Mouse (Mus musculus) stomach, embryonic 14.5 days (tissue): Measurements from ENCODE around the gene Nckap1. TPM values are rescaled to one million over a fixed set of nuclear protein-coding genes. Genes with fewer than 3 reads are reported as not detected.
A peak's percentile ranks its signal among the peaks of the same experiment; 100 is the strongest.

Experiments
- ATAC-seq: fragments of 200-750 bp; cut with Nextera tagmentation; 2 replicates; pipeline ENCODE4 v1.8.0; 2017; ENCODE audit warnings: low read depth, moderate TSS enrichment; ENCODE audit not compliant: insufficient number of reproducible peaks, insufficient read depth, low FRiP score
- H3K27ac ChIP-seq: fragments of 300-500 bp; sonication (generic); 2 replicates; pipeline ENCODE4 v1.5.1; 2014; ENCODE audit warnings: mild to moderate bottlenecking, low read length, moderate library complexity, mixed read lengths
- H3K27me3 ChIP-seq: fragments of 300-500 bp; sonication (generic); 2 replicates; pipeline ENCODE4 v1.6.1; 2014; ENCODE audit warnings: low read length, control low read depth, mixed read lengths; ENCODE audit not compliant: control insufficient read depth, insufficient read depth
- H3K36me3 ChIP-seq: fragments of 300-500 bp; sonication (generic); 2 replicates; pipeline ENCODE4 v1.6.1; 2014; ENCODE audit warnings: mild to moderate bottlenecking, control low read depth, low read length, moderate library complexity, mixed read lengths; ENCODE audit not compliant: control insufficient read depth, insufficient read depth
- H3K4me1 ChIP-seq: fragments of 300-500 bp; sonication (generic); 2 replicates; pipeline ENCODE4 v1.6.1; 2014; ENCODE audit warnings: low read length, control low read depth, mixed read lengths; ENCODE audit not compliant: control insufficient read depth, insufficient read depth
- H3K4me2 ChIP-seq: fragments of 300-500 bp; sonication (generic); replicated peaks from 2 replicates; pipeline ENCODE4 v1.6.1; 2014; ENCODE audit warnings: low read depth, low read length, control low read depth
- H3K4me3 ChIP-seq: fragments of 300-500 bp; sonication (generic); 2 replicates; pipeline ENCODE4 v1.5.1; 2014; ENCODE audit warnings: low read depth, low read length, control low read depth
- H3K9ac ChIP-seq: fragments of 300-500 bp; sonication (generic); replicated peaks from 2 replicates; pipeline ENCODE4 v1.6.1; 2014; ENCODE audit warnings: low read depth, mild to moderate bottlenecking, control low read depth, low read length, moderate library complexity, mixed read lengths
- H3K9me3 ChIP-seq: fragments of 300-500 bp; sonication (generic); 2 replicates; pipeline ENCODE4 v1.6.1; 2016; ENCODE audit warnings: low read depth, low read length, control low read depth; ENCODE audit not compliant: control insufficient read depth
- WGBS: fragments of 180-500 bp; shearing (Covaris S2); extraction: QIAGEN DNeasy Blood & Tissue Kit; methylation state at CpG from one replicate; pipeline ENCODE4 v1.1.7; 2014; 5-methylcytosine and 5-hydroxymethylcytosine counted together
- polyA plus RNA-seq: library from polyadenylated mRNA; unstranded; fragments of >200 nt; fragmentation: Nextera tagmentation; extraction: Ambion mirVana; gene quantifications from 2 replicates; pipeline ENCODE4 v1.2.1, GENCODE M21; 2014

Nckap1 gene
- polyA plus RNA-seq, 1 experiment from 2014 or later = 58.3 TPM

DNA sequence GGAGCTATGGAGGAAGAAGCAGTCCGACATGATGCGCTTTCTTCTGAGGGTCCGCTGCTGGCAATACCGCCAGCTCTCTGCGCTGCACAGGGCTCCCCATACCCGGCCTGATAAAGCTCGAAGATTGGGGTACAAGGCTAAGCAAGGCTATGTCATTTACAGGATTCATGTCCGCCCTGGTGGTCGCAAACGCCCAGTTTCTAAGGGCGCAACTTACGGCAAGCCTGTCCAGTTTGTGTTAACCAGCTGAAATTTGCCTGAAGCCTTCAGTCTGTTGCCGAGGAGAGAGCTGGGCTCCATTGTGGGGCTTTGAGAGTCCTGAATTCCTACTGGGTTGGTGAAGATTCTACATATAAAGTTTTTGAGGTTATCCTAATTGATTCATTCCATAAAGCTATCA lies 21.6 kb upstream of the Nckap1 start:
- ATAC-seq = no peak

DNA sequence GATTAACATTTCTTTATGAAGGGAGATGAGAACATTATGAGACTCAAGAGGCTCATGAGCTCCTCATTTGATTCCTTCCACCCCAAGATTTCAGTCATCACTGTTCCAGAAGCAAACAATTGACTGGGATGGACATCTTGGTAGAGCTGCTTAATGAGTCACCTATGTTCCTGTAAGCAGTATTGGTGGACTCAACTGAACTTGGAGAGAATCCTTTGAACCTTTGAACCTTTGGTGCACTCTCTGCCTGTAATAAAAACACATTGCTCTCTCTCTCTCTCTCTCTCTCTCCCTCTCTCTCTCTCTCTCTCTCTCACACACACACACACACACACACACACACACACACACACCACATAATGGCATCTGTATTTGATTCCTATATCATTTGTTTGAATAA lies 19.4 kb upstream of the Nckap1 start:
- no peaks in the 10 kb centered on the region for H3K36me3 ChIP-seq
- no peaks in the 10 kb centered on the region for H3K4me1 ChIP-seq
- H3K27ac ChIP-seq = no peak overlapping the region
- H3K9me3 ChIP-seq = no peaks in the 10 kb centered on the region
- no peak overlapping the region for H3K9ac ChIP-seq
- no peaks in the 10 kb centered on the region for H3K27me3 ChIP-seq
- H3K4me3 ChIP-seq = no peak overlapping the region
- no peak overlapping the region for H3K4me2 ChIP-seq
- no peak for ATAC-seq

More for the DNA sequence above, 21.6 kb upstream of the Nckap1 start:
- Histone ChIP-seq H3K4me3 (no peak overlapping the region), H3K9ac (no peak overlapping the region), H3K27ac (no peak overlapping the region), H3K36me3 (no peaks in the 10 kb centered on the region), H3K4me2 (no peak overlapping the region), H3K9me3 (no peaks in the 10 kb centered on the region), H3K27me3 (no peaks in the 10 kb centered on the region), H3K4me1 (no peaks in the 10 kb centered on the region)
- 92% methylated on average over 13 of the region's 13 CpGs for WGBS

DNA sequence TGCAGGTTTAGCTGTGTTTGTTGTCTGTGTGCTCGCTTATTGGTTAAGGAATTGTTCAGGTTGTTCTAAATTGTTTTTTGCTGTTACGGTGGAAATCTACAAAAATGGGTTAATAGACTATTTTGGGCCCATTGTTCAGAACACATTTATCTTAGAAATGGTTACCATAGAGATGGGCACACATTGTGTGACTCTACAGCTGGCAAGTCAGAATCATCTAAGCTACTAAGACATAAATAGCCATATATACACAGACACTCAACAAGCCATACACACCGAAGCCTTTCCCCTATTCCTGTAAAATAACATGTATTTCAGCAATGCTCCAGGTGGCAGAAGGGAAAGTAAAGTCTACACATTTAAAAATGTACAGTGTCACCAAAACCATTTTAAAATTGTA lies 18.7 kb upstream of the Nckap1 start:
- Histone ChIP-seq H3K4me2 (no peak overlapping the region), H3K27me3 (no peaks in the 10 kb centered on the region), H3K4me1 (no peaks in the 10 kb centered on the region), H3K4me3 (no peak overlapping the region), H3K9me3 (no peaks in the 10 kb centered on the region), H3K9ac (no peak overlapping the region), H3K27ac (no peak overlapping the region), H3K36me3 (no peaks in the 10 kb centered on the region)
- ATAC-seq = no peak
- 82% methylated on average over 3 of the region's 3 CpGs for whole genome bisulfite sequencing

DNA sequence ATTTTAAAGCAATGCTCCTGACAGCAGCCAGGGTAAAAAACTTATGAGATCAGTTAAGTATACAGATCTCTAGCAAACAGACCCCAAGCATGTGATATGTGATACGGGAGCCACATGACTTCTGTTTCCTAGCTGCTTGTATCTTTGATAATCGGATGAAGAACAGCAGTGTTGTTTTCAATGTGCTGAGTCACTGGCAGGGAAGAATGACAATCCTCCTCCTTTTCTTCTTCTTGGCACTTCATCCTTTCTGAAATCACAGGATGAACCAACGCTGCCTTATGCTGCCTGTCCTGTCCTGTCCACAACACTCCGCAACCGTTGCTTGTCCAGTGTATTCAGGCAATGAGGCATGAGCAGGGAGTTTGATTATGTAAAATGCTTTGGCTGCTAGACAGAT lies 15.8 kb upstream of the Nckap1 start:
- H3K9me3 ChIP-seq = no peaks in the 10 kb centered on the region
- no peak overlapping the region for H3K9ac ChIP-seq
- no peaks in the 10 kb centered on the region for H3K36me3 ChIP-seq
- H3K4me1 ChIP-seq = no peaks in the 10 kb centered on the region
- H3K27me3 ChIP-seq = no peaks in the 10 kb centered on the region
- no peak overlapping the region for H3K4me3 ChIP-seq
- H3K4me2 ChIP-seq = no peak overlapping the region
- WGBS = 71% methylated on average over 5 of the region's 5 CpGs
- no peak overlapping the region for H3K27ac ChIP-seq
- no peak for ATAC-seq

DNA sequence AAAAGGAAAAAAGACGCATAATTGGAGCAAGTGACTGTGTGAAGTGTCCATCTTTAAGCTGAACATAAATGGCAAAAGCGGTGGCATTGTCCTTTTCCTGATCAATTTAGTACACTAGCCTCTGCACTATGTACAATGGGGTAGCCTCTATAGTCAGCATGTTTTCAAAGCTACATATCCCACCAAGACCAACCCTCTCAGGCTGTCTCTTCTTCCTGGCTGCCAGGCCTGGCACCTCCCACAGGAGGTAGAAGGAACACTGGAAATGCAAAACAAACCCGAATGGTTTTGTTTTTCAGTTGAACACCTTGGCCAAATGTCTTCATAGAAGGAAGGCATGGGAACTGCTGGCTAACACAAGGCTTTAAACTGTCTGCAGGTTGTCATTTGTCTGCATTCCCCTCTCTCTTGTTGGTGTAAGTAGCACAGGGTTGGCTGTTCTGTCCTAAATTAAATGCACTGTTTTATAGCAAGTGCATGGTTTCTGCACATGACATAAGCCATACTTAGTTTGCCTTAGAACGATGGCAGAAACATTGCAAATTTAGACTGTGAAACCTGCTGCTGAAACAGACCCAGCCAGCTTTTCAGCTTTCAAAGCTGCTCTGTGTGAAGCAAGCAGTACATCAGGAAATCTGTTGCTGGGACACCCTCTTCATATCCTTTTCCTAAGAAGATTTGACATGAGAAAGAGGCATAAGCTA lies 13.2 kb upstream of the Nckap1 start:
- no peak for ATAC-seq
- 68% methylated on average over 4 of the region's 4 CpGs for WGBS

DNA sequence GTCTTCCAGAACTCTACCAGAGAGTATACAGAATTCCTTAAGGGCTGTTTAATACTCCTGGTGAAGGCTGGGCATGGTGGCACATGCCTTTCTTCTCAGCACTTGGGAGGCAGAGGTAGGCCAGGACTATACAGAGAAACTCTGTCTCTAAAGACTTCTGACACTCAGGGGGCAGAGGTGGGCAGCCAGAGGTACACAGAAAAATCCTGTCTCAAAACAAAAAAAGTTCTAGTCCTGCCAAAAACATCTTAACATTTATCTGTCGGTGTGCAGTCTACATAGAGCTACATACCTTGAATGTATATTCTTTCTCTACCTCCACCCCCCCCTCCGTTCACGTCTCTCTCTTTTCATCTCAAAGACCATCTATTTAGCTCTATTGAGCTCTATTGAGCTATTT lies 1.2 kb upstream of the Nckap1 start:
- Histone ChIP-seq H3K27ac (no peak overlapping the region), H3K4me1 (peaks cover 15% of the 10 kb centered on the region), H3K9ac (no peak overlapping the region), H3K27me3 (no peaks in the 10 kb centered on the region), H3K9me3 (no peaks in the 10 kb centered on the region), H3K4me3 (no peak overlapping the region), H3K4me2 (no peak overlapping the region), H3K36me3 (no peaks in the 10 kb centered on the region)
- 84% methylated on average over 3 of the region's 3 CpGs for whole genome bisulfite sequencing
- ATAC-seq = no peak

More for the DNA sequence above, 13.2 kb upstream of the Nckap1 start:
- Histone ChIP-seq H3K9me3 (no peaks in the 10 kb centered on the region), H3K27me3 (no peaks in the 10 kb centered on the region), H3K36me3 (no peaks in the 10 kb centered on the region), H3K4me1 (no peaks in the 10 kb centered on the region), H3K4me2 (no peak overlapping the region), H3K27ac (no peak overlapping the region), H3K4me3 (no peak overlapping the region), H3K9ac (no peak overlapping the region)

DNA sequence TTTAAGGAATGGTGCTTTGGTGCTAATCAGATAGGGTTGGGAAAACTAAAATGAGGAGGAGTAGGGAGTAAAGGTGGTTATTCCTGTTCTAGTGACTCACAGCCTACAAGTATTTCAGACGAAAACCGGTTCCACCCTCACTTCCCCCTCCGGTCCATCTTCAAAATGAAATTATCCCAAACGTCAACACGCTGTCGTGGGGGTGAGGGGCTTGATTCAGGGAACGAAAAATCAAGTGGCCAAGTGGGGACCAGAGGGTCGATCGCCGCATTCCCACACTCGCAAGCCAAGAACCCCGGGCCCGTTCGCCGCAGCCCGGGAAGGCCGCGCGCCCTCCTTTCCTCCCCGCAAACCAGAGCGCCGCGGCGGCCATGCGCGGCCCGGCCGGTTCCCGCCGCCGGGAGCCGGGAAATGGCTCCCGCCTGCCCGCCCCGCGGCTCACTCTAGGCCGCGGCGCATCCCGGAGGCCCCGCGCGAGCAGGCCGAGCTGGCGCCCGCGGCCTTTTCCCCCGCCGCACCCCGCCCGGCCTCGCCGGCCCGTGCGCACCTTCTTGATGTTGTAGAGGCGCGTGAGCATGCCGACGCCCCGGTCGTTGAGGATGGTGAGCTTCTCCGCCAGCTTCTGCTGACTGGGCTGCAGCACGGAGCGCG lies 744 bp downstream of the Nckap1 start:
- Histone ChIP-seq H3K4me3 (peak overlapping the region; percentile 65), H3K27me3 (no peaks in the 10 kb centered on the region), H3K9ac (peak overlapping the region; percentile 89), H3K9me3 (no peaks in the 10 kb centered on the region), H3K27ac (peak overlapping the region; percentile 98), H3K36me3 (no peaks in the 10 kb centered on the region), H3K4me1 (peaks cover 12% of the 10 kb centered on the region), H3K4me2 (peak overlapping the region; percentile 52)
- under 1% methylated on average over 65 of the region's 65 CpGs for WGBS
- ATAC-seq = peak; percentile 66; the same call in 1 of the 2 replicates

DNA sequence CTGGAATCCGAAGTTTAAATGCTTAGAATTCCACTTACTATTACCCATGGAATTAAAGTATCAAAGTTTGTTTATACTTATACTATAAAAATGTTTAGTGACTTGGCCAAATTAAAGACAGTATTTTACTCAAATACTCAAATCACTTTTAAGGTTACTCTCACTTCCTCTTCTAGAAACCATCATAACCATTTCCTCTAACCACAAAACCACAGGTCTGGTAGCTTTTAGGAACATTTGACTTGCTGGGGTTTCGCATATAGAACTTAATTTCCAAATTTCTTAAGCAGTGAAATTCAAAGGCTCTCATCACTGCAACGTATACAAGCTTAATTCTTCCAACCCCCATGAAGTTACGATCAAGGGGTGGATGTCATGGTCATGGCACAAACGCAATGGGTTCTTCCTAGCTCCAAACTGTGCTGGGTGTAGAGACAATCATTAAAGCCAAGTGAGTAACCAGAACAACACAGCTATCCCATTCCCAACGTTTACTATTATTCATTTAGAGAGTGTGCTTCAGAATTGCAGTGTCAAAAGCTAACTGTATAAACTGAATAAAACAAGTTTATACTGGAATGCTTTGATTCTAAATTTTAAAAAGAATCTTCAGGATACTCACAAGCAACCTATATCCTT lies 1.8 kb downstream of the Nckap1 start:
- Histone ChIP-seq H3K27ac (no peak overlapping the region), H3K9ac (no peak overlapping the region), H3K4me3 (peak overlapping the region; percentile 65), H3K4me1 (peaks cover 12% of the 10 kb centered on the region), H3K4me2 (peak overlapping the region; percentile 52), H3K9me3 (no peaks in the 10 kb centered on the region), H3K27me3 (no peaks in the 10 kb centered on the region), H3K36me3 (no peaks in the 10 kb centered on the region)
- ATAC-seq = no peak
- 30% methylated on average over 6 of the region's 6 CpGs for WGBS
